Mouse (Mus musculus): Measurements from ENCODE around the gene Stxbp5l.
"Not testable (repeated sequence)": the region's sequence is repeated elsewhere in the genome, so short reads cannot be mapped to it uniquely, and the experiment has no call there.

Stxbp5l gene

DNA sequence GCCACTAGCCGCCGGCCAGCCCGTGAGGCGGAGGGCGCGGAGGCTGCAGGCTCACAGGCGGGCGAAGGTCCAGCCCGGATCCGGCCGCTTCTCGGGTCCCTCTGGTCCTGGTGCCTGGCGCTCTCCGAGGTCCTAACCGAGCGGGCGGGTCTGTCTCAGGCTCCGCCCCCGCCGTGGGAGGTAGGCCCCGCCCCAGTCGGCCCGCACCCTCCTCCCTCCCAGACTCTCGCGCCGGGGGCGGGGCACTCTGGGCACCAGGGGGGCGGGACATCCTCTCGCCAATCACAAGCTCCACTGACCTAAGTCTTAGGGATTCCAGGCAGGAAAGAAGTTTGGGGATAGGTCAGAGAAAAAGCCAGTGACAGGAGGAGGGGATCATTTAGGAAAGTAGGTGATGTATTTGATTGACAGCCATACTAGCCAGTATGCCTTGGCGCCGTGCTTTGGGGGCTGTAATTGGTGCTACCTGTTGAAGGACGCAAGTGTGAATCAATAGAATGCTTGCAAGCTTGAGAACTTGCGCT is at the start of gene Stxbp5l:
Gene Stxbp5l (minus strand): TSS at position 142 of the 524 bp plus-strand sequence.
- peak; percentile 98 for DNase-seq

- DNase-seq = no peak
Measured at GRCm38 (mm10) chr16:37433418-37434204, 48.8 kb upstream of the Stxbp5l start.

- DNase-seq = no peak
Measured at GRCm38 (mm10) chr16:37425434-37425833, 40.7 kb upstream of the Stxbp5l start.

GRCm38 (mm10) chr16:37422874-37423273 is 38.1 kb upstream of the Stxbp5l start:
- no peak for DNase-seq

DNA sequence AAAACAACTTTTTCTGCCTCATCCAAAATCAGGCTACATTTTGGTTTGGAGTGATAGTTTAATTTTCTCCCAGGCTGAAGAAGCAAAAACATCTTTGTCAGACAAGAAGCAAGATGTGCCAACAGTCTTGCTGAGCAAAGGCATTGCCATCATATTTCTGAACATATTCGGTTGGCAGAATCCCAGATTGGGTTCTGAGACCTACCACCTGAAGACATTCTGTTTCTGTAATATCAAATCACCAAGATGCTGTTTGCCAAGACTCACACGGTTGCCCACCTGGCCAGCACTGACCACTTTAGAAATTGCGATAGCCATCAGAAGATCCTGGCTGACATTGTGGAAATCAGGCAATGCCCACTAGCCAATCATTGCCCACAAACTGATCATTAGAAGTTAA is 37.1 kb upstream of the Stxbp5l start:
- no peak for DNase-seq

GRCm38 (mm10) chr16:37420512-37420911 is 35.8 kb upstream of the Stxbp5l start:
- no peak for DNase-seq

- DNase-seq = no peak
Measured at GRCm38 (mm10) chr16:37405536-37405935, 20.8 kb upstream of the Stxbp5l start.

- no peak for DNase-seq
Measured at GRCm38 (mm10) chr16:37404922-37405321, 20.2 kb upstream of the Stxbp5l start.

GRCm38 (mm10) chr16:37389964-37390363 is 5.2 kb upstream of the Stxbp5l start:
- DNase-seq = no peak

DNA sequence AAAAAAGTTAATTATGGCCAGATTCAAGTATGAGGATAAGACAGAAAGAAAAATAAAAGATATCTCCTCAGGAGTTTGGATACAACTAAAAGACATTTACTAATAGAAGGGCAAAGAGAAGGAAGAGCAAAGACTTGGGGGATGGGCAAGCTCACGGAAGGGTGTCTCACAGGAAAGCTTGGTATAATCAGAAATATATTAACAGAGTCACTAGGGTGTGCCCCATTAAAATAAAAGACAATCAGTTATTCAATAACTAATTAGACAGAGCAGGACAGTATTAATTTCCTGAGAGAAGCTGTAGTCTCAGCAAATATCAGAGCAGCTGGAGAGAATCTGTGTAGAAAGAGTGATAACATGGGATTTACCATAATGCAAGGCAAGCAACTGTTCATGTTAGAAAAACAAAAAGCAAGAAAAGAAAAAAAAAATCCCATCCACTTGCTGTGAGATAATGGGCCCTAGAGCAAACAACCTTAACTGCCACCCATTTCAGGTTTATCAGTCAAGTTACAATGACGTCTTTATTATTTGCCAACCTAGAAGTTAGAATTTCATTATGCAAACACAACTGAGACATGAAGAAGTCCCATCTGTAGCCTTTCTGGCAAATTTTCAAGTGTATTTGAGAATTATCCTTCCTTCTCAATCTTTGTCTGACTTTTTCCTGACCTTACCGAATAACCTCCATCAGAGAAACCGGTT is 4.6 kb upstream of the Stxbp5l start:
- peak; percentile 76 for DNase-seq

GRCm38 (mm10) chr16:37384369-37384768 is 393 bp downstream of the Stxbp5l start:
- peak; percentile 56 for DNase-seq

- no peak for DNase-seq
Measured at GRCm38 (mm10) chr16:37383426-37383825, 1.3 kb downstream of the Stxbp5l start.

DNA sequence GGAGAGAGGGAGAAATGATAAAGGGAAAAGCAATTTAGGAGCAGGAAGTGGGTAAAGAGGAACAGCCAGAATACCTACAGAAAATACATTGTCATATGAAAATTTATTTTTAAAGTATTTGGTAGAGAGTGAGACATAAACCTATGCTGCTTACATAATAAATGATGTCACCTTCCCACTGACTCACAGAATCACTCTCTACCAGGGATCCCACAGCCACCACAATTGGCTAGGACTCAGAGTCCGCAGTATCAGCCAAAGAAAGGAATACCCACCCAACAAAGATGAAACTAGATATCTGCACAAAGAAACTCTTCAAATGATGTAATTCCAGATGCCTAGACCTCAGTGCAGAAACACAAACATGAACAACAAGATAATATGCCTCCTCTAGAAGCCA is 12.0 kb downstream of the Stxbp5l start:
- no peak for DNase-seq

DNA sequence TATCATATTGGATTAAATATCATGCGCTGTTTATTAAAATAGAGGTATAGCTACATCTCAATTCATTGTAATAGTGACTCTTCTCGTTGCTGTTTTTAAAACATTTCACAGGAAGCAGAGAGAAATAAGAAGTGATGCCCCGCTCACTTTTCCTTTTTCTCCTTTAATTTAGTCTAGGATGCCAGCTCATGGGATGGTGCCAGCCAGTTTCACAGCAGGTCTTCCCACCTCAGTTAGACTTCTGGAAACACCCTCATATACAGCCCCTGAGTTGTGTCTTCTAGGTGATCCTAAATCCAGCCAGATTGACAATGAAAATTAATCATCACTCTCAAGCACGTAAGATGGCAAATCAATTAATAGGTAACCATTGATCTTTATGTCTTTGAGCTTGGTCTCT is 17.3 kb downstream of the Stxbp5l start:
- no peak for DNase-seq

- DNase-seq = peak; percentile 49
Measured at GRCm38 (mm10) chr16:37363958-37364357, 20.8 kb downstream of the Stxbp5l start.

DNA sequence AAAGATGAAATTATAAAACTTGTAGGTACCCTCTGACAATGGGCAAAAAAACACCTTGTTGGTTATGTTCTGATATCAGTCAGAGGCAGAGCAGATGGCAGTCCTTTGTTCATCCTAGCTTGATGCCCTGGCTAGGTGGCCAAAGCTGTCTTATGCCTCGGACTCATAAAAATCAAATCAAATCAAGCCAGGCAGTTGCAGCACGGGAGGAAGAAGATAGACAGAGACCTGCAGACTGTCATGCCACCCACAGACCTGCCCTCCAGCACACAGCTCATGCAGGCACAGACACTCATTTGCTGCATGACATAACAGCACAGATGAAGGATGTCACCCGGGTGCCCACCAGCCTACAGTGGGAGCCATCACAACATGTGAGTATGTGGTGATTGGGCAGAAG is 29.1 kb downstream of the Stxbp5l start:
- no peak for DNase-seq

- peak; percentile 42 for DNase-seq
Measured at GRCm38 (mm10) chr16:37347092-37347491, 37.7 kb downstream of the Stxbp5l start.

DNA sequence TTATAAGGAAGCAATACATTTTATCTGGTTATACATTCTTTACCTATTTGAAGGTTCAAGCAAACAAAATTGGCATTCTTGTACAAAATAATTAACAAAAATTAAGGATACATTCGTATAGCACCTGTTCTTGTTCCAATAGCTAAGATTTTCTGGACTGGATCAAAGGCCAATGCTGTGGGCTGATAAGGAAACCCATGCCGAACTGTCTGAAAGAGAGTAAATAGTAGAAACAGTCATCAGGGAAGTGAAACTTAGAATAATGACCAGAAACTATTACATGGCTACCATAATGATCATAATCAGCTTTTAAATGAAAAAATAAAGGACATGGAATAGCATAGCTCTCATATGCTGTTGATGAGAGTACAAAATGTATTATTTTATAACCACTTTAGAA is 39.8 kb downstream of the Stxbp5l start:
- no peak for DNase-seq

DNA sequence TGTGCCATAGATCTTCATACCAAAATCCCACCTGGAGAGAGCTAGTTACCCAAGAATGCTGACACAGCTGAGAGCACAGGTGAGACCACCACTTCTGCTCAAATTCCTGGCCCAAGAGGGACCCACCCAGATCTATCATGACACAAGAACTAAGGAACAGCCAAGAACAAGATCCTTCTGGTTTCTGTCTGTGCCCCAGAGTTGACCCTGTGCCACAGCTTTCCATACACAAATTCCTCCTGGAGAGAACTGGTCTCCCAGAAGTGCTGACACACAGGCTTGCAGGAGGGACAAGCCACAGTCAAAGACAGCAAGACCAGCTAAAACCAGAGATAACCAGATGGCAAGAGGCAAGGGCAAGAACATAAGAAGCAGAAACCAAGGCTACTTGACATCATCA is 43.3 kb downstream of the Stxbp5l start:
- DNase-seq = not testable (repeated sequence)

DNA sequence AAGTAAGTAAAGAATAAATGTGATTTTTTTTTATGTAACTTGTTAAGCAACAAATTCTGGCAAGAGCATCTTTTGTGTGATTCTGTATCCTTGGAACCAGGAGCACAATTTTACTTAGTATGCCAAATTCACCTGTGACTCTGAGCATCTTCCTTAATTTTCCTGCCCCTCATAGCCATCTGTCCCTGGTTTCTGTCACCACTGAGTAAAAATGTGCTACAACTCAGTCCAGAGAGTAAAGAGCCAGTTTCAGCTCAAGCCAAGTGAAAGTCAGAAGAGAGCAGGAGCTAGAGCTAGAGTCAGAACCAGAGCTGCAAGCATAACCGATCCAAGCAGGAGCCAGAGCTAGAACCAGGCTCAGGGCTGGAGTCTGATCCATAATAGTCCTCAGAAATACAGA is 46.6 kb downstream of the Stxbp5l start:
- DNase-seq = no peak

DNA sequence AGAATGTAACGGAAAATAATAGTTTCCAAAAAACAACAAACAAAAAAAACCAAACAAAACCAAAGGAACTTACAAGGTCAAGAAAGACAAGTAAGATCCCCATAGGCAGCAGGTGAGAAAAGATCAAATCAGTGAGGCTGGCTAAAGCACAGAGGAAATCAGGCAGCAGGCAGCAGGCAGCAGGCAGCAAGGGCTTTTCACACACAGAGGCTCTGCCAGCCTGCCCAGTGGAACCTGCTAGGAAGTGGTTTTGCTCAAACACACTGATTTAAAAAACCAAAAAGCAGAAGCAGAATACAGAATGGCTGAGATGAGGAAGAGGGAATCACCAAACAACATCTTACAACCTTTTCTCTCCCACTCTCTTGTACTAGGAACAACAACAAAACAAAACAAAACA is 47.2 kb downstream of the Stxbp5l start:
- DNase-seq = no peak

GRCm38 (mm10) chr16:37304441-37304840 is 80.3 kb downstream of the Stxbp5l start:
- DNase-seq = no peak

- DNase-seq = peak; percentile 17
Measured at GRCm38 (mm10) chr16:37292593-37292992, 92.2 kb downstream of the Stxbp5l start.

GRCm38 (mm10) chr16:37280206-37280605 is 104.6 kb downstream of the Stxbp5l start:
- DNase-seq = no peak

Data from kidney, adult 9 months (tissue).